Mouse (Mus musculus): ENCODE data around the gene Dagla. TPM values are rescaled to one million over a fixed set of nuclear protein-coding genes. Genes with fewer than 3 reads are reported as not detected.

The Dagla gene
- polyA plus RNA-seq (2014; fragmentation: Illumina TruSeq; extraction: RNeasy Lipid Tissue Mini Kit (QIAGEN cat#74804)) = not detected

DNA sequence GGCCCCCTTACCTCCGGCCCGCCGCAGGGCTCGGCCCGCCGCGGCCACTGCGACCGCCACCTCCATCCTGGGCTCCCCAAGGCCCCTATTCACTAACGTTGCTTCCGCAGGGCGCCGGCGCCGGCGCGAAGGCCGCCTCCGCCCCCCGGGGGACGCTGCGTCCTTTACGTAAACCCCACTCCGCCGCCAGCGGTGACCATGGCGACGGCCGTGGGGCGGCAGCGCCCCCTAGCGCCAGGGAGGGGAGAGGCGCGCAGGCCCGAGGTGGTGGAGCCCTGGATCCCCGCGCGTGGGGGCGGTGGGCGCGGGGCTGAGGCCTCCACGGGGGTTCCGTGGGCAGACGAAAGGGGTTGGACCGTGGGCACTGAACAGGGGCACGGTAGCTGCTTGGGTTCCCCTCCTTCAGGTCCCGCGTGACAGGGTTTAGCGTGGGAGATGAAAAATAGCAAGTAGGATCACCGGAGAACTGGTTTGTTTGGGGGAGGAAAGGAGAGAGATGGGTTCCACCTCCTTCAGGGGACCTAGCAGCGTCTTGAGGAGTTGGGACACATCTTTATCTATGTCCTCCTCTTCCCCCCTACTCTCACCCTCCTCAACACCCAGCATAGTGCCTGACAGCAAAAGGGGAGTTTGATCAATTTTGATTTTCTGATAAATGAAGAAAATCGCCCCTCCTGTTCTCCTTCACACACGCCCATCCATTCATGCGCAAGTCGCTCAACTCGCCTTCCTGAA, at the start of gene Dagla:
Gene Dagla (minus strand): TSS at position 68 of the 735 bp plus-strand sequence.

GRCm38 (mm10) chr19:10240654-10241305, 63.9 kb downstream of the Dagla start, which contains the start of gene Myrf:
Gene Myrf (minus strand): TSS chr19:10240748.

GRCm38 (mm10) chr19:10203848-10204615, 100.6 kb downstream of the Dagla start, which contains the start of the genes Tmem258 and Fen1:
Gene Tmem258 (plus strand): TSS chr19:10204014.
Gene Fen1 (minus strand): TSS chr19:10204169.

Other genes starting within 250 kb of the Dagla start
- 23.0 TPM for gene Fads2, start 203.1 kb downstream of the Dagla start, polyA plus RNA-seq (2014; fragmentation: Illumina TruSeq; extraction: RNeasy Lipid Tissue Mini Kit (QIAGEN cat#74804))
- gene Fads1, start 122.0 kb downstream of the Dagla start, polyA plus RNA-seq (2014; fragmentation: Illumina TruSeq; extraction: RNeasy Lipid Tissue Mini Kit (QIAGEN cat#74804)) = 116 TPM
- gene Tmem258, start 100.9 kb downstream of the Dagla start, polyA plus RNA-seq (2014; fragmentation: Illumina TruSeq; extraction: RNeasy Lipid Tissue Mini Kit (QIAGEN cat#74804)) = 27.8 TPM
- gene Fen1, start 100.7 kb downstream of the Dagla start, polyA plus RNA-seq (2014; fragmentation: Illumina TruSeq; extraction: RNeasy Lipid Tissue Mini Kit (QIAGEN cat#74804)) = 3.8 TPM
- 2.4 TPM for gene Myrf, start 64.1 kb downstream of the Dagla start, polyA plus RNA-seq (2014; fragmentation: Illumina TruSeq; extraction: RNeasy Lipid Tissue Mini Kit (QIAGEN cat#74804))
- gene Syt7, start 84.2 kb upstream of the Dagla start, polyA plus RNA-seq (2014; fragmentation: Illumina TruSeq; extraction: RNeasy Lipid Tissue Mini Kit (QIAGEN cat#74804)) = 12.6 TPM
- 1.5 TPM for gene Lrrc10b, start 152.6 kb upstream of the Dagla start, polyA plus RNA-seq (2014; fragmentation: Illumina TruSeq; extraction: RNeasy Lipid Tissue Mini Kit (QIAGEN cat#74804))
- 0.46 TPM for gene Ppp1r32, start 178.1 kb upstream of the Dagla start, polyA plus RNA-seq (2014; fragmentation: Illumina TruSeq; extraction: RNeasy Lipid Tissue Mini Kit (QIAGEN cat#74804))
- 60.6 TPM for gene Cpsf7, start 220.4 kb upstream of the Dagla start, polyA plus RNA-seq (2014; fragmentation: Illumina TruSeq; extraction: RNeasy Lipid Tissue Mini Kit (QIAGEN cat#74804))
- 64.2 TPM for gene Sdhaf2, start 221.3 kb upstream of the Dagla start, polyA plus RNA-seq (2014; fragmentation: Illumina TruSeq; extraction: RNeasy Lipid Tissue Mini Kit (QIAGEN cat#74804))

Data from ovary, adult 10 weeks (tissue).